Mouse (Mus musculus) fibroblast of lung, adult 2 months (primary cell): ENCODE measurements around the gene Slc15a5.

Experiments
- DNase-seq: peaks from one replicate; pipeline ENCODE4 v3.0.0-alpha.2; 2011; ENCODE audit warnings: low read depth

Slc15a5 gene

DNA sequence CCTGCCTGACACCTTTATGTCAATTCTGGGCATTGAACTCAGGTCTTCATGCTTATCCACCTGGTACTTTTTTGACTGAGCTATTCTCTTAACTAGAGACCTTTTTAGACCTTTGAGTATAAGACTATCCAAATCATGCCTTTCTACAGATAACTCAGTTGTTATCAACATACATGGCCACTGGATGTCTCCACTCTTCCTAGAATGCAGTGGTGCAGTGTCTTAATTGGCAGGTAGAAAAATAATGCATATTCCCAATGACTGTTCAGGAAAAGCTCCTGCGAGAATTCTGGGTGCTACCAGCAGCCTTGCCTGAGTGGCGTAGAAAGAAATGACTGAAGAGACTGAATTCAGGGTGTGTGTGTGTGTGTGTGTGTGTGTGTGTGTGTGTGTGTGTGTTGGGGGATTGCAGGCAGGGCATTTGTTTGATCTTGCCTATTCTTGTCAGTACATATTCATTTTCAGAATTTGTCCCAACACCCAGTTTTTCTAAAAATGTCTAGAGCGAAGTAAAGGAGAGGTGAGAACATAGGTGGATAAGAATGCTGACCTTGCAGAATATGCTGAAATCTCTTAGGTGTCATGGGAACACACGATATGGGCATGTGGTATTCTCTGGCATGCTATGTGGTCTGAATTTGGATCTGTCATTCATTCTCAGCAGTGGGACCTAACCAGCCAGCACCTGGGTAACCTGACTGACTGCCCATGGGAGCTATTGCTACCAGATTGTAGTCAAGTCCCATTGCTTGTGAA, 119.5 kb downstream of the Slc15a5 start:
- DNase-seq, result no peak

DNA sequence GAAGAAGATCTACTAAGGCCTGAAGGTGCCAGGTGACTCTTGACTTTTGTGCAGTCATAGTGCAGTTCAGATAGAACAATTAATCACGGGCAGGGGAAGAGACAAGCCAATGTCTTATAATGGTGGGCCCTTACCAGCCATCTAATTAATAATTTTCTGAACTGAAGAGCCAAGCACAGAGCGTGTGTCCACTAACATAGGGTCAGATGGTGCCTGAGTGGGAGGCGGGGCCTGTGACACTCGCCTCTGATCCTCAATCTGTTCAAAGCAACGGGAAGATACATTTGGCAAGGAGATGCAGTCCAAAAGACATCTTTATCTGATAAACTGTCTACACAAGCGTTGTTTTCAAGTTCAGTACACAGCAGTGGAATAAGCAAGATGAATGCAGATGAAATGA, 122.1 kb downstream of the Slc15a5 start:
- DNase-seq, result no peak

GRCm38 (mm10) chr6:137956783-137957429, 122.8 kb downstream of the Slc15a5 start:
- no peak for DNase-seq

- no peak for DNase-seq
Observed at GRCm38 (mm10) chr6:137946520-137946919, 133.2 kb downstream of the Slc15a5 start.

- no peak for DNase-seq
Observed at GRCm38 (mm10) chr6:137940374-137941218, 139.1 kb downstream of the Slc15a5 start.

- no peak for DNase-seq
Observed at GRCm38 (mm10) chr6:137937541-137937940, 142.2 kb downstream of the Slc15a5 start.

DNA sequence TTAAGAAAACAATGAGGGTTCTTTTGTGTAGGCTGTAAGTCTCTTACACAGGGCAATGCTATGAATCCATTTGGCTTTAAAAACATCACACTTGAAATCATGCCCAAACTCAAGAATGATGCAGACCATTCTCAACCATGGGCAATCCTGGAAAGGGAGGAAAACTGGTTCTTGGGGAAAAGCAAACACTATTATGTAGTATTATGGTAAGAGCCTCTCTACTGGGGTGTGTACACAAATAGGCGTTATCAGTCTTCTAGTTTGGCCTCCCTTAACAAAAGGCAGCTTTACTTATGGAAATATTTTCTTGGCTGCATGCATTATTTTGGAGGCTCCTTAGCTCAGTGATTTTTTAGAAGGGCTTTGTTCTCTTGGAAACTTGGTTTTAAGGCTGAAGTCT, 143.4 kb downstream of the Slc15a5 start:
- DNase-seq, result no peak

DNA sequence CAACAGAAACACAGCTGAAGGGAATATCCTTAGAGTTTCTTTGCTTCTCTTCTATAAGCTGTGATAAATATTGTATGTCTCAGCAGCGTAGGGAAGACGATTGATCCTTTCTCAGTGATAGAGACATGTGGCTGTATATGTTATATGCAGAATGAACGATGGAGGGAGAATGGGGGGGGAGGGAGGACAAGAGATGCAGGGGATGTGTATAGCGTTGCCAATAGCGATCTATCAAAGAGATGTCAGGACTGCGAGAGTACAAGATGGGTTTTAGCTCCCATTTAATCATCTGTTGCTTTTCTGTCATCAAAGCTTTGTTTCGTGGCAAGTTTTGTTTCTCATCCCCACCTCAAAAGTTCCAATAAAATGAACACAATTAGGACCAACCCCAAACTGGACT, 143.9 kb downstream of the Slc15a5 start:
- no peak for DNase-seq

GRCm38 (mm10) chr6:137935341-137935740, 144.4 kb downstream of the Slc15a5 start:
- DNase-seq, result no peak

DNA sequence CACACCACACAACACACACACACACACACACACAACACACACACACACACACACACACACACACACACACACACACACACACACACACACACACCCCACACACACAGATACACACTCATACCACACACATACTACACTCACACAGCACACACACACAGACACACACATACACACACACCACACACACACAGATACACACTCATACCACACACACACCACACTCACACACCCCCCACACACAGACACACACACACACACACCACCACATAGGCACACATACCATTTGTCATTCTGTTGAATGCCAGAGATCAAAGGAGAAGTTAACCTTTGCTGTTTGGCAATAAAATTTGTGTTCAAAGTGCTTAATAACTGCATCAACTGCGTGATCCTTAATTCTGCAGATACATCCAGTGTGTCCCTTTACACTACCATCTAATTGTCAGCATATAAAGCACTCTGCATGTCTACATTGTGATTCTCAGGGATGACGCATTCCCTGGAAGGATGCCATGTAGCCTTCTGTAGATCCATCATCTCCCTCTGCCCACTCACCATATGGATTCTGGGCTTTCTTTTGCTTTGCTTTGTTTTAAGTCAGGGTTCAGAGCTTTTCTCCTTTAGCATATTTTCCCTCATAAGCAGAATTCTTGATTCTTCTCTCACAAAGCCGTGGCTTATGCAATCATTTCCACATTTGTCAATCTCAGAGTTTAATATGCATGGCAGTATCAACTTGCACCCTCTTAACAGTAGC, 145.0 kb downstream of the Slc15a5 start:
- no peak for DNase-seq
